In genomic region chr16:4646831-4647230, GRCm38 (mm10) we compare ENCODE assay signal across 13 mouse cellular contexts. TPM values are rescaled to one million over a fixed set of nuclear protein-coding genes. Genes with fewer than 3 reads are reported as not detected.
DNase-seq lines count a peak whose midpoint lies in the region; ATAC-seq lines count a peak whose summit lies in the region.
"Had no signal": no experiment of that assay in that cellular context is flagged by ENCODE, and none has a peak within 500 bp of the region (broad histone marks: within the 10 kb centered on the region; RNA-seq: fewer than 3 reads in every experiment).

No protein-coding gene starts in this region.

- no peak for DNase-seq in forebrain, embryonic 10.5 days (ENCODE audit: extremely low spot score, low spot score)
- no peak for DNase-seq in kidney, postnatal 14 days
- no peak for DNase-seq in limb, embryonic 11.5 days (ENCODE audit: low spot score)
- DNase-seq: liver, postnatal 0 days; right cerebral cortex, postnatal 4 days had no signal

- no peak overlapping the region for H3K4me2 ChIP-seq in forebrain, embryonic 16.5 days (ENCODE audit: low read length)
- H3K4me2 ChIP-seq in kidney, embryonic 16.5 days (replicated peaks; ENCODE audit: low read depth, low read length), result no peak overlapping the region
- peak overlapping the region; percentile 37 for H3K4me2 ChIP-seq in embryonic facial prominence, embryonic 13.5 days
- no peak overlapping the region for H3K4me2 ChIP-seq in limb, embryonic 11.5 days (ENCODE audit: low read depth, severe bottlenecking)
- H3K4me2 ChIP-seq: midbrain, embryonic 12.5 days had no signal

- no peaks in the 10 kb centered on the region for H3K9me3 ChIP-seq in forebrain, embryonic 10.5 days
- no peaks in the 10 kb centered on the region for H3K9me3 ChIP-seq in forebrain, embryonic 16.5 days (ENCODE audit: control insufficient read depth, low read length)
- no peaks in the 10 kb centered on the region for H3K9me3 ChIP-seq in kidney, embryonic 16.5 days (ENCODE audit: low read length)
- no peaks in the 10 kb centered on the region for H3K9me3 ChIP-seq in embryonic facial prominence, embryonic 13.5 days
- H3K9me3 ChIP-seq in limb, embryonic 11.5 days (ENCODE audit: control insufficient read depth, low read length), result no peaks in the 10 kb centered on the region
- H3K9me3 ChIP-seq: G1E; midbrain, embryonic 12.5 days had no signal

- WGBS in forebrain, embryonic 10.5 days, result 78% methylated on average over 4 of the region's 4 CpGs
- WGBS in forebrain, embryonic 16.5 days, result 73% methylated on average over 4 of the region's 4 CpGs
- WGBS in kidney, embryonic 16.5 days, result 46% methylated on average over 4 of the region's 4 CpGs
- 59% methylated on average over 4 of the region's 4 CpGs for WGBS in embryonic facial prominence, embryonic 13.5 days
- 72% methylated on average over 4 of the region's 4 CpGs for WGBS in limb, embryonic 11.5 days

- ATAC-seq in forebrain, embryonic 16.5 days, result no peak
- ATAC-seq in kidney, embryonic 16.5 days (ENCODE audit: low FRiP score, low TSS enrichment), result no peak
- no peak for ATAC-seq in embryonic facial prominence, embryonic 13.5 days (ENCODE audit: insufficient number of reproducible peaks, insufficient read depth, low FRiP score, low TSS enrichment, low read depth)
- no peak for ATAC-seq in limb, embryonic 11.5 days (ENCODE audit: insufficient number of reproducible peaks, low FRiP score, low TSS enrichment, low read depth)
- ATAC-seq in inflammation-experienced regulatory T-cells, adult 6 months, result no peak
- ATAC-seq in erythroid progenitor cell, adult 5-6 weeks (replicated peaks; ENCODE audit: low FRiP score, poor library complexity, severe bottlenecking), result no peak
- ATAC-seq: activated CD4-positive, CD25-positive, alpha-beta regulatory T cell, adult 4 months; liver, postnatal 0 days had no signal

- H3K36me3 ChIP-seq in forebrain, embryonic 10.5 days (replicated peaks), result peaks cover 62% of the 10 kb centered on the region
- no peaks in the 10 kb centered on the region; the same call in 1 of the 2 replicates for H3K36me3 ChIP-seq in forebrain, embryonic 16.5 days (ENCODE audit: control insufficient read depth, insufficient read depth)
- H3K36me3 ChIP-seq in kidney, embryonic 16.5 days (ENCODE audit: insufficient read depth, low read length), result peaks cover 25% of the 10 kb centered on the region
- peaks cover 70% of the 10 kb centered on the region for H3K36me3 ChIP-seq in embryonic facial prominence, embryonic 13.5 days
- H3K36me3 ChIP-seq in limb, embryonic 11.5 days (ENCODE audit: control insufficient read depth, insufficient read depth, low read length), result peaks cover 28% of the 10 kb centered on the region

- H3K9ac ChIP-seq in forebrain, embryonic 16.5 days (replicated peaks; ENCODE audit: low read depth, low read length), result no peak overlapping the region
- H3K9ac ChIP-seq in kidney, embryonic 16.5 days (replicated peaks; ENCODE audit: low read length), result peak overlapping the region; percentile 22; the same call in 1 of the 2 replicates
- H3K9ac ChIP-seq in embryonic facial prominence, embryonic 13.5 days, result peak overlapping the region; percentile 55
- H3K9ac ChIP-seq in limb, embryonic 11.5 days (ENCODE audit: low read length), result peak overlapping the region; percentile 9; the same call in 1 of the 2 replicates
- H3K9ac ChIP-seq: liver, postnatal 0 days; midbrain, embryonic 12.5 days had no signal

- no peak overlapping the region for H3K4me3 ChIP-seq in forebrain, embryonic 10.5 days
- H3K4me3 ChIP-seq in forebrain, embryonic 16.5 days (replicated peaks; ENCODE audit: low read length), result no peak overlapping the region
- no peak overlapping the region for H3K4me3 ChIP-seq in kidney, embryonic 16.5 days (ENCODE audit: low read length)
- H3K4me3 ChIP-seq in embryonic facial prominence, embryonic 13.5 days, result no peak overlapping the region; the same call in 1 of the 2 replicates
- H3K4me3 ChIP-seq in limb, embryonic 11.5 days (ENCODE audit: low read depth, low read length), result no peak overlapping the region
- H3K4me3 ChIP-seq: midbrain, embryonic 12.5 days had no signal

- peak overlapping the region; percentile 20; the same call in 1 of the 2 replicates for H3K27ac ChIP-seq in forebrain, embryonic 10.5 days
- H3K27ac ChIP-seq in forebrain, embryonic 16.5 days (ENCODE audit: low read length), result no peak overlapping the region
- peak overlapping the region; percentile 75 for H3K27ac ChIP-seq in kidney, embryonic 16.5 days (ENCODE audit: low read length)
- peak overlapping the region; percentile 85 for H3K27ac ChIP-seq in embryonic facial prominence, embryonic 13.5 days
- peak overlapping the region; percentile 61 for H3K27ac ChIP-seq in limb, embryonic 11.5 days (replicated peaks; ENCODE audit: low read depth, low read length)
- H3K27ac ChIP-seq: midbrain, embryonic 12.5 days had no signal

- peaks cover 82% of the 10 kb centered on the region for H3K4me1 ChIP-seq in forebrain, embryonic 10.5 days
- H3K4me1 ChIP-seq in forebrain, embryonic 16.5 days (replicated peaks; ENCODE audit: control insufficient read depth, insufficient read depth, low read length), result peaks cover 28% of the 10 kb centered on the region
- H3K4me1 ChIP-seq in kidney, embryonic 16.5 days (ENCODE audit: insufficient read depth, low read length), result peaks cover 73% of the 10 kb centered on the region
- H3K4me1 ChIP-seq in embryonic facial prominence, embryonic 13.5 days, result peaks cover 96% of the 10 kb centered on the region
- H3K4me1 ChIP-seq in limb, embryonic 11.5 days (ENCODE audit: control insufficient read depth, insufficient read depth, low read length), result peaks cover 78% of the 10 kb centered on the region

- H3K27me3 ChIP-seq in forebrain, embryonic 10.5 days (ENCODE audit: poor library complexity, severe bottlenecking), result no peaks in the 10 kb centered on the region
- no peaks in the 10 kb centered on the region for H3K27me3 ChIP-seq in forebrain, embryonic 16.5 days (replicated peaks; ENCODE audit: control insufficient read depth, insufficient read depth, low read length)
- no peaks in the 10 kb centered on the region for H3K27me3 ChIP-seq in kidney, embryonic 16.5 days (ENCODE audit: insufficient read depth, low read length)
- no peaks in the 10 kb centered on the region for H3K27me3 ChIP-seq in embryonic facial prominence, embryonic 13.5 days
- no peaks in the 10 kb centered on the region for H3K27me3 ChIP-seq in limb, embryonic 11.5 days (ENCODE audit: control insufficient read depth, insufficient read depth, low read length)
- H3K27me3 ChIP-seq: midbrain, embryonic 12.5 days had no signal

RNA-seq across cellular contexts. Expression of gene Dnaja3, which starts 7.0 kb away (rescaled TPM):
- polyA plus RNA-seq in forebrain, embryonic 10.5 days (2016; fragmentation: Nextera tagmentation; extraction: Ambion mirVana), result 63.7 and 66.3 TPM in 2 replicates
- polyA plus RNA-seq in forebrain, embryonic 16.5 days (2015; fragmentation: Nextera tagmentation; extraction: Ambion mirVana), result 60.3 and 61.9 TPM in 2 replicates
- 89.6 and 95.3 TPM in 2 replicates for polyA plus RNA-seq in kidney, embryonic 16.5 days (2015; fragmentation: Nextera tagmentation; extraction: Ambion mirVana)
- polyA plus RNA-seq in embryonic facial prominence, embryonic 13.5 days (2015; fragmentation: Nextera tagmentation; extraction: Ambion mirVana), result 54.0 and 58.7 TPM in 2 replicates
- 56.5 and 59.1 TPM in 2 replicates for polyA plus RNA-seq in limb, embryonic 11.5 days (2014; fragmentation: Nextera tagmentation; extraction: Ambion mirVana)
- polyA plus RNA-seq in inflammation-experienced regulatory T-cells, adult 6 months (2017; shearing (Covaris generic)), result 10 to 100 TPM; 21.1 to 28.7 (median 25.3) TPM
- 10.1 and 12.6 TPM in 2 replicates for total RNA-seq in erythroid progenitor cell, adult 5-6 weeks (2015; ENCODE audit: low replicate concordance)
- total RNA-seq in erythroid progenitor cell, adult 5-6 weeks (2017; ENCODE audit: low replicate concordance), result 10.9 and 14.3 TPM in 2 replicates

RNA-seq across cellular contexts. Expression of gene Vasn, which starts 7.1 kb away (rescaled TPM):
- polyA plus RNA-seq in forebrain, embryonic 10.5 days (2016; fragmentation: Nextera tagmentation; extraction: Ambion mirVana), result 9.2 and 9.3 TPM in 2 replicates
- 3.2 and 4.3 TPM in 2 replicates for polyA plus RNA-seq in forebrain, embryonic 16.5 days (2015; fragmentation: Nextera tagmentation; extraction: Ambion mirVana)
- 26.8 TPM in 2 replicates for polyA plus RNA-seq in kidney, embryonic 16.5 days (2015; fragmentation: Nextera tagmentation; extraction: Ambion mirVana)
- polyA plus RNA-seq in embryonic facial prominence, embryonic 13.5 days (2015; fragmentation: Nextera tagmentation; extraction: Ambion mirVana), result 29.2 and 30.2 TPM in 2 replicates
- polyA plus RNA-seq in limb, embryonic 11.5 days (2014; fragmentation: Nextera tagmentation; extraction: Ambion mirVana), result 20.2 and 22.3 TPM in 2 replicates
- 1 to 10 TPM in 1 of 3 experiments, under 1 TPM in 2; 0.78 to 1.6 (median 0.84) TPM for polyA plus RNA-seq in inflammation-experienced regulatory T-cells, adult 6 months (2017; shearing (Covaris generic))
- total RNA-seq in erythroid progenitor cell, adult 5-6 weeks (2015; ENCODE audit: low replicate concordance), result not detected in 2 replicates
- total RNA-seq in erythroid progenitor cell, adult 5-6 weeks (2017; ENCODE audit: low replicate concordance), result not detected in 2 replicates

RNA-seq across cellular contexts. Expression of gene Pam16, which starts 22.0 kb away (rescaled TPM):
- polyA plus RNA-seq in forebrain, embryonic 10.5 days (2016; fragmentation: Nextera tagmentation; extraction: Ambion mirVana), result 93.5 and 94.7 TPM in 2 replicates
- 132 and 157 TPM in 2 replicates for polyA plus RNA-seq in forebrain, embryonic 16.5 days (2015; fragmentation: Nextera tagmentation; extraction: Ambion mirVana)
- 67.8 and 80.4 TPM in 2 replicates for polyA plus RNA-seq in kidney, embryonic 16.5 days (2015; fragmentation: Nextera tagmentation; extraction: Ambion mirVana)
- 71.0 and 99.5 TPM in 2 replicates for polyA plus RNA-seq in embryonic facial prominence, embryonic 13.5 days (2015; fragmentation: Nextera tagmentation; extraction: Ambion mirVana)
- polyA plus RNA-seq in limb, embryonic 11.5 days (2014; fragmentation: Nextera tagmentation; extraction: Ambion mirVana), result 107 and 115 TPM in 2 replicates
- 10 to 100 TPM; 17.3 to 41.9 (median 31.7) TPM for polyA plus RNA-seq in inflammation-experienced regulatory T-cells, adult 6 months (2017; shearing (Covaris generic))
- total RNA-seq in erythroid progenitor cell, adult 5-6 weeks (2015; ENCODE audit: low replicate concordance), result 9.4 and 16.8 TPM in 2 replicates
- total RNA-seq in erythroid progenitor cell, adult 5-6 weeks (2017; ENCODE audit: low replicate concordance), result 3.9 and 9.6 TPM in 2 replicates

RNA-seq across cellular contexts. Expression of gene Coro7, which starts 32.7 kb away (rescaled TPM):
- 17.6 and 19.1 TPM in 2 replicates for polyA plus RNA-seq in forebrain, embryonic 10.5 days (2016; fragmentation: Nextera tagmentation; extraction: Ambion mirVana)
- polyA plus RNA-seq in forebrain, embryonic 16.5 days (2015; fragmentation: Nextera tagmentation; extraction: Ambion mirVana), result 25.4 and 32.6 TPM in 2 replicates
- polyA plus RNA-seq in kidney, embryonic 16.5 days (2015; fragmentation: Nextera tagmentation; extraction: Ambion mirVana), result 21.4 and 24.0 TPM in 2 replicates
- polyA plus RNA-seq in embryonic facial prominence, embryonic 13.5 days (2015; fragmentation: Nextera tagmentation; extraction: Ambion mirVana), result 16.9 and 17.0 TPM in 2 replicates
- polyA plus RNA-seq in limb, embryonic 11.5 days (2014; fragmentation: Nextera tagmentation; extraction: Ambion mirVana), result 13.1 and 15.7 TPM in 2 replicates
- 100 to 1,000 TPM in 2 of 3 experiments, 10 to 100 TPM in 1; 94.9 to 137 (median 111) TPM for polyA plus RNA-seq in inflammation-experienced regulatory T-cells, adult 6 months (2017; shearing (Covaris generic))
- 19.8 and 36.5 TPM in 2 replicates for total RNA-seq in erythroid progenitor cell, adult 5-6 weeks (2015; ENCODE audit: low replicate concordance)
- 7.3 and 14.8 TPM in 2 replicates for total RNA-seq in erythroid progenitor cell, adult 5-6 weeks (2017; ENCODE audit: low replicate concordance)

RNA-seq across cellular contexts. Expression of gene Glis2, which starts 52.3 kb away (rescaled TPM):
- polyA plus RNA-seq in forebrain, embryonic 10.5 days (2016; fragmentation: Nextera tagmentation; extraction: Ambion mirVana), result 22.5 and 23.2 TPM in 2 replicates
- polyA plus RNA-seq in forebrain, embryonic 16.5 days (2015; fragmentation: Nextera tagmentation; extraction: Ambion mirVana), result 10.8 and 12.1 TPM in 2 replicates
- polyA plus RNA-seq in kidney, embryonic 16.5 days (2015; fragmentation: Nextera tagmentation; extraction: Ambion mirVana), result 43.6 and 53.6 TPM in 2 replicates
- polyA plus RNA-seq in embryonic facial prominence, embryonic 13.5 days (2015; fragmentation: Nextera tagmentation; extraction: Ambion mirVana), result 25.3 and 31.2 TPM in 2 replicates
- polyA plus RNA-seq in limb, embryonic 11.5 days (2014; fragmentation: Nextera tagmentation; extraction: Ambion mirVana), result 26.2 and 27.4 TPM in 2 replicates
- under 1 TPM; 0.15 to 0.36 (median 0.16) TPM for polyA plus RNA-seq in inflammation-experienced regulatory T-cells, adult 6 months (2017; shearing (Covaris generic))
- total RNA-seq in erythroid progenitor cell, adult 5-6 weeks (2015; ENCODE audit: low replicate concordance), result not detected in 2 replicates
- not detected in 2 replicates for total RNA-seq in erythroid progenitor cell, adult 5-6 weeks (2017; ENCODE audit: low replicate concordance)
